Mouse (Mus musculus) ovary, postnatal 36 days (tissue): ENCODE measurements around the gene Zmiz1.

Experiments used
- DNase-seq: peaks from one replicate; pipeline ENCODE4 v3.0.0; 2022; ENCODE audit warnings: low spot score, mixed read lengths

Zmiz1 gene

DNA sequence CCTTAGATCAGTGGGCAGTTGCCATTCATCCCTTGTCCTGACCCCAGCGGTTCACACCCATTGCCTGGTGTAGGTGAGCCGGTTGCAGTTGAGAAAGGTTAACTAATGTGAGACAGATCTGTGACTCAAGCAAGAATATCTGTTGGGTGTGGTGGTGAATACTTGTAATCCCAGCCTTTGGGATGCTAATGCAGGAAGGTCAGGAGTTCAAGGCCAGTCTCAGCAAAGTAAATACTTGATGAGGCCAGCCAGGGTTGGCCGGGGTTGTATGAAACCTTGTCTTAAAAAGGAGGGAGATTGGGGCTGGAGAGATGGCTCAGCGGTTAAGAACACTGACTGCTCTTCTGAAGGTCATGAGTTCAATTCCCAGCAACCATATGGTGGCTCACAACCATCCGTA is 132.0 kb downstream of the Zmiz1 start:
- DNase-seq, result no peak

GRCm38 (mm10) chr14:25591426-25591825 is 132.4 kb downstream of the Zmiz1 start:
- no peak for DNase-seq

- DNase-seq, result no peak
Observed at GRCm38 (mm10) chr14:25592522-25592921, 133.5 kb downstream of the Zmiz1 start.

DNA sequence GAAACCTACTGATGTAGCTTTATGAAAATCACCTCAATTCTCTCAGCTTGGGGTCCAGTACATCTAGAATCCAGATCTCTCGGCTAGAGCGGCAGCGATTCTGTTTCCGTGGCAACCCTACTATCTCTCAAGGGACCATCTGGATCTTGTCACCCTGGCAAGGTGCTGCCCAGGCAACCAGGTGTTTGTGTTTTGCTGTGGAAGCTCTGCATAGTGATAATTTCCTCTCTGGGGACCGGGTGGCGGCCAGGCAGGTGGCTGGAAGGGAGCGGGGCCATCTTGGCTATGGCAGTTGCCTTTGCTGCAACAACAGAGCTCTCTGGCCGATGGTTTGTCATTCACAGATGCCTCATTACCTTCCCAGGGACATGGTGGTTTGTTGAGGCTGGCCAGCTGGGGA is 134.9 kb downstream of the Zmiz1 start:
- no peak for DNase-seq

DNA sequence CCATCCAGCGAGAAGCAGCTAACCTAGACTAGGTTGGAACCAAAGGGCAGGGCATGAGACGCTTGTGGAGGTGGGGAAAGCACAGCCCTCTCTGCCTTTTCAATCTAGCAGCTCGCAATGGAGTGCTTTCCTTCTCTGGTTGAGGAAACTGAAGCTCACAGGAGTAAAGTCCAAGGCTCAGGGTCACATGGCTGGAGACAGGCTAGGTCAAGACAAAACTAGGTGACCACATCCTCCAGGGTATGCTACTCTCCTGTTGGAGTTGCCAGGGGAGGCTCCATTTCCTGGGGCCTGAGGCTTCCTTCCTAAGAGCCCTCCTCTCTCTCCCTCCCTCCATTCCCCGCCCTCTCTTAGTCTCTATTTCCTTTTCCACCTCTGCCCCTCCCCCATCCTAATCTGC is 135.6 kb downstream of the Zmiz1 start:
- DNase-seq, result no peak

DNA sequence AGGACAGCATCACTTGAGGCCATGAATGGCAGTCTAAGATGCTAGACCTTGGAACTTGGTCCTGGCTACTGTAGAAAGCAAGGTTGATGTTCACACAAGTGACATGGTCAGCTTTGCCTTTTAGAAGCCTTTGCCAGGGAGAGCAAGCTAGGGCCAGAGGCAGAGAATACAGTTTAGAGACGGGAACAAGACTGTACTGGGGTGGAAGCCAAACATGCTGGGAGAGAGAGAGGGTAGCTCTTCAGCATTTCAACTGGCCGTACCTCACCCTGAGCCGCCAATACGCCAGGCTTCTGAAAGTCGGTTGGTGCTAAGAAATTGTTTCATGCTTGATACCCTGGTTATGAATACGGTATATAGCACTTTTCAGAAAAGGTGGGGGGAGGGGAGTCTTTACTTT is 140.0 kb downstream of the Zmiz1 start:
- DNase-seq, result no peak

DNA sequence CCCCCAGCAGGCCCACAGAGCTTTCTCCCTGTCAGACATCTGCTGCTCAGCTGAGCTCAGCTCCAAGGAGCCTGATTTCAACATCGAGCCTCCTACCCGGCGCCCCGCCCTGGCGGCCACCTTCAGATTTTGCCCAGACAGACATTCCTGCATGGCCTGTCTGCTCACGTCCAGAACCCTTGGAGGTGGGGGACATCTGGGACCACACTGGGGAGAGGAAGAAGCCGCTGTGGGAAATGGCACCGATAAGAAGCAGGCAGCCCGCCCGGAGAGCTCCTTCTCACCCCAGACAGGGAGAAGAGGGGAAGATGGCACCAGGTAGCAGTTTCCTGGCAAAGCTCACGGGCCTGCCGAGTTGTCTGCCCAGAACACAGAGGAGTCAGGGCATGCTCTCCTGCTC is 140.9 kb downstream of the Zmiz1 start:
- no peak for DNase-seq

GRCm38 (mm10) chr14:25600358-25600757 is 141.4 kb downstream of the Zmiz1 start:
- no peak for DNase-seq

DNA sequence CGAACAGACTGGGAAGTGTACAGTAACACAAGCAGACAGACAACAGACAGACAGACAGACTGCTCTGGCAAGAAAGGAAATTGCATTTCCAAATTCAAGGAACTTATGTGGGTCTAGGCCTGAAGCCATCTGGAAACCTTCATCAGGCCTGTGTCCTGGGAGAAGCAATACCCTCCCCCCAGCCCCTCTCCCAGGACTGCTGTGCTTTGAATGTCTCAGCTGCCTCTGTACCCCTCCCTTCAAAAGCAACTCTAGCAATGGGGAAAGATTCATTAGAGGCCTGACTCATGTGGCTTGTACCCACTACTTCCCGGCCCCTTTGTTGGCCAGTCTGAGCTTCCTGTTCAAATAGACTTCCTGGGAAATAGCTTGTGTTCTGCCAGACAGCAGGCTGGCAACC is 142.0 kb downstream of the Zmiz1 start:
- no peak for DNase-seq

DNA sequence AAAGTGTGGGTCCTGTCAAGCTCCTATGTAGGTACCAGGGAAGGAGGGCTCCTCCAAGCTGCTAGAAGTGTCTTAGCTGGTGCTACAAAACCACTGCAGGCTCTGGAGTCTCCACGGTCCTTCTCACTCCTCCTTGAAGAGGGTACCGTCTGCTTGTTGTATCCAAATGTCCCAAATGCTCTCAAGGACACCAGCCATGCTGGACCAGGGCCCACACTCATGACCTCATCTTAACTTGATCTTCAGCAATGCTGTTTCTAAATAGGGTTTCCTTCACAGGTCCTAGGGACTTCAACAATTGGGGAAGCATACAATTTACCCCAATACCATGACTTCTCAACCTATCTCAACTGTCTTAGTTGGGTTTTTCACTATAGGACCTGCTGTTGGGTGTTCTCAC is 143.0 kb downstream of the Zmiz1 start:
- DNase-seq, result no peak

DNA sequence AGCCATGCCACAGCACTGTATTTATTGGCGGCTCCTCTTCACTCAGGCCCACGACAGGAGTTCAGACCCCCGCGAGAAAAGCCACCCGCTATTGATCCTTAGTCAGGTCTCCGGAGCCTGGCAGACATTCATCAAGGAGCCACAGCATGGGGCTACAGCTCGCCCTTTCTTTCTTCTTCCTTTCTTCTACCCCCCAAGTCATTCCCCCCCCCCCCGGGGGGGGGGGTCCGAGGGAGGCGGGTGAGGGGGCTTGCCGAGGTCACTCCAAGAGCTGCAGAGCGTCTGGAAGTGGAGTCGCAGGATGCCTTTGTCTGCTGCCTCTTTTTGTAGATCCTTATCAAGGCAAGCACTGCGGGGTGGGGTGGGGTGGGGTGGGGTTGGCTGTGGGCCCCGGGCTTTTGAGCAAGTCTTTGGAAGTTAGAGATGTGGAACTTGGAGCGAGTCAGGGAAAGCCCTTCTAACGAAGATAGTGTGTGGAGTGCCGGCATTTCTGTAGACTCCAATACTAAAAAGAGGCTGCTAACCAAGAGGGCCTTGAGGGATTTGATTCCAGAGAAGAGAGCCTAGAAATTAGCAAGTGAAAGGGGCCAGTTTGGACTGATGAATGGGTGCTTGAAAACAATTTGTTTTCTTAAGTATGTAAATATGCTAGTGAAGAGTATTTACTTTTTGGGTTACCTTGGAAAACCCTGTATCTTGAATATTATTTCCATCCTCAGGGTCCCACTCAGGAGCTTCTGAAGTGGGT is 145.6 kb downstream of the Zmiz1 start:
- DNase-seq, result no peak

GRCm38 (mm10) chr14:25606372-25607140 is 147.6 kb downstream of the Zmiz1 start:
- peak; percentile 61 for DNase-seq

GRCm38 (mm10) chr14:25607141-25607967 is 148.4 kb downstream of the Zmiz1 start:
- peak; percentile 56 for DNase-seq

GRCm38 (mm10) chr14:25607968-25608491 is 149.0 kb downstream of the Zmiz1 start:
- peak; percentile 43 for DNase-seq

DNA sequence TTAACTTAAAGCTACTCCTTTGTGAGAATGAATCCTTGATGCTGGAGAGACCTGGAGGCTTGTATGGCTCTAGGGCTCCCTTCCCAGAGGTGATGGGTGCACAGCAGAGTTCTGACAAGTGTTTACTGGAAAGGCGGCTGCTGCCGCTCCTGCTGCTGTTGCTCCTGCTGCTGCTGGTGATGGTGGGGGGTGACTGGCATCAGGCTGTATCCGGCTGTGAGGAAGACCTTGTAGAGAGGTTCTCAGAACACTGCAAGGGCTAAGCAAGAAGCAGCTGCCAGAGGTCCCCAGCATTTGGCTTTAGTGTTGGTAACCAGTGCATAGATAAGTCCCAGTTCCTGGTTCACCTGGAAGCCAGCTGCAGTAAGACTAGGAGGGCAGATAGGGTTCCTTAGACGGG is 149.6 kb downstream of the Zmiz1 start:
- DNase-seq, result no peak

DNA sequence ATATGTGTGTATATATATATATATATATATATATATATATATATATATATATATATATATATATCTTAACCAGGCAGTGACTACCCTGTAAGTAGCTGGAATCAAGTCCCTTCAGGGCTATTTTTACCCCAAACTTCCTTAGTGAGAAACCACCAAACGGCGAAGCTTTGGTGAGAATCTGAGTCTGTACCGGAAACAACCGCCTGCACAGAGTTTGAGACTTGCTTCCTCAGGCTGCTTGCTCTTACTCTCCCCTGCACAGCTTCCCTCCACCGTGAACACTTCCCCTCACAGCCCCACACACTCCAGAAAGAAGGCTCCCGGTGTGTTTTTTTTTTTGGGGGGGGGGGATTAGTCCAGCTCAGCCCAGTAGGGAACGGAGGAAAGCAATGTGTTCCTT is 150.4 kb downstream of the Zmiz1 start:
- no peak for DNase-seq

GRCm38 (mm10) chr14:25610396-25611158 is 151.6 kb downstream of the Zmiz1 start:
- DNase-seq, result no peak

DNA sequence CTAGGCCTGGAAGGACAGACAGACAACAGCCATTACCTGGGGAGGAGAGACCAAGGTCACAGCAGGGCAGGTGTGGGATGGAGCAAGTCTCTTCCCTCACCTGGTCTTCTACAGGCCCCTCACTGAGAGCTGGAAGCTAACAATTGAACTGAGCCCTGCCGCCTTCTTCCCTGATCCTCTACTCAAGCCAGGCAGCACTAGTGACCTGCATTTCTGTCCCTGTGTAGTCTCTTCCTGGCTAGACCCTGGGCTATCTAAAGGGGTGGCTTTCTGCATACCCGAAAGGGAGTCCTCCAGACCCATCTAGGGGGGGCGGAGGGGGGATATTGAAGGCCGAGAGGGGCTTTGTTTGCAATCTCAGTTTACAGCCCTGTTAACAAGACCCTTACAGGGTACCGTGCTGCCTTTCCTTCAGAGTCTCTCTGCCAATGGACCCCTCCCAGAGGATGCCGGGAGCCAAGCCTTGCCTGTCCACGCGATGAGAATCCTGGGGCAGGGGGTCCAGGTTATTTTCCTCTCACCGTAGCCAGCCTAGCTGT is 152.2 kb downstream of the Zmiz1 start:
- no peak for DNase-seq

DNA sequence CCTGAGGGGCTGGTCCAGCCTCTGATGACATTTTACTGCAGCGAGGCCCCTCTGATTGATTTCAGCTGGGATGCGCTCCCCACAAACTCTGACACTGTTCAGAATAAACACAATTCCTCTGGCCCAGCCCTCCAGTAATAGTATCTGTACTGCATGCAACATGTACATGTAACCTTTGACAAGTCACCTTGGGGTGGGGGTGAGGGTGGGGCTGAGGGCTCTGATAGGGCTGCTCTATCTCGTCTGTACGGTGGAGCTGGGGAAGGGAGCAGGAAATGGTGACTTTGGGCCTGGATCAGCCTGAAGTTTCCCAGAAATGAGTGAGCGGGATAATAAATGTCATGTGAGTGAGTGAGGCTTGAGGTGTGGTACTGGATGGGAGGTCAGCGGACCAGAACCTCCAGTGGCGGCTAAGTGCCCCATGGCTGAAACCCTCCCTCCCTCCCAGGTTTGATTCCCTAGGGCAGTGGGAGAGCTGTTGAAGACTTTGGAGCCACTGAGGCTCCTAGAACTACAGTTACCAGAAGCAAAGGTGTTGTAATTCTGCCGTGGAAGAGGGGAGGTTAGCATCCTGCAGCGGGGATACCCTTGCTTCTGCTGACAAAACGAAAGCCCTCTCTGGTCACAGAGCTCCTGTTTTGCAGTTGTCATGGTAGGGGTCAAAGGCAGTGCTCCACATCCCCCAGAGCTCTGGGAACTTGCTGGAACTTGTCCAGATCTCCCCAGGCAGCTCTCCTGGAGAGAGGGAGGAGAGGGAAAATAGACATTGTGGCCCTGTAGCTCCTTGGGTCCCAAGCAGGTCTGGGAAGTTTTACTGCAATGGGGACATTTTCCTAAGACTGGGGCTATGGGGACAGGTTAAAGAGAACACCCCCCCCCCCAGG is 153.1 kb downstream of the Zmiz1 start:
- no peak for DNase-seq

- DNase-seq, result no peak
Observed at GRCm38 (mm10) chr14:25613942-25614575, 155.1 kb downstream of the Zmiz1 start.
